Mouse (Mus musculus): ENCODE measurements at regions not wholly inside any gene's neighbourhood (a gene's known extent, or its start where the extent isn't known, plus 50 kb on each side); places are given as distances from the start of the nearest gene placed in this dataset.
A peak's percentile ranks its signal among the peaks of the same experiment; 100 is the strongest.

DNA sequence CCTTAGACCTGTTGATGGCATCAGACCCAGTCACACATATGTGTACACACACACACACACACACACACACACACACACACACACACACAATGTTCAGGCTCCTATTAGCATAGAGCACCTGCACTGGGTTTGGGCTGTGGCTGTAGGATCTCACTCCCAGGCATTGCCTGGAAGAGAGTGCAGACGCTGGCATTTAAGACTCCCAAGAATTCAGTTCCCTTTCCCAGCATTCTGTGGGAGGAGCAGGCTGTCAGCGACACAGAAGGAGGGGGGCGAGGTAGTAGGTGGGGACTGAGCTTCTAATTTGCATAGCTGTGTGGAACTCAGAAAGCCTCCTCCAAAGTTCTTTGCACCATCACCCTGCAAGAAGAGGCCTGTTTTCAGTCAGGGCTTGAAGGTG is 374.2 kb upstream of the Fam49b start:
- no peak for DNase-seq (ENCODE audit: low spot score)

DNA sequence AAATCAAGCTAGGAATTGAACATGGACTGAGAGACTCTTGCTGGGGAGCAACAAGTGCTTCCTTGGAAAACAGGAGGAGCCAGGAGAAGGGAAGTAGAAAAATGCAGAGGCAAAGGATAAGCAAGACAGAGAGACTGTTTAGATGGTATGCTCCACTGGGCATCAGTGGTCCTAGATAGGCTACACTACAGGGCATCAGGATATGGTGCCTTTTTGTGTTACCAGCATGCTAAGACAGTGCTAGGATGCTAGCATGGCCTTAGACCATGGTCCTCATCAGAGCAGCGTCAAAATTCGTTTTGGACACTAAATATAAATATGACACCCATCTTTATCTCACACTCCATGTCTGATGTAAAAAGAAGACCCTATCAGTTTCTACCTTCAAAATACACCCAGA is 374.6 kb upstream of the Fam49b start:
- no peak for DNase-seq (ENCODE audit: low spot score)

DNA sequence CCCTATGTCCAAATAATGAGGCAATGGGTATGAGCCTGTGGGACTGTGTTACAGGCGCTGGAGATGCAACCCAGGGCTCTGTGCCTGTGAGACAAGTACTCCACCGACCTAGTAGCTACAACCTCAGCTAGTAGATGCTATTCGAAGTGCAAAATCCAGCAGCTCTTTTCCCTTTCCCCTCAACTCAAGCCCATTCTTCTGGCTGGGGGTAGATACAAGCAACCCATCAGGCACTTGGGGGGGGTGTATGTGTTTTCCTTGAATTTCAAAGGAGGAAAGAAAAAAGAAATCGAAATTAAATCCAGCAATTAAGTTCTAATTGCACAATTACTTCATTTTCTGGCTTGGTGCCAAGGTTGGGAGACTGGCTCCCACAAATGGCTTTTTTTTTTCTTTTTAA is 372.4 kb upstream of the Gm21798 start:
- no peak for DNase-seq (ENCODE audit: low spot score)

DNA sequence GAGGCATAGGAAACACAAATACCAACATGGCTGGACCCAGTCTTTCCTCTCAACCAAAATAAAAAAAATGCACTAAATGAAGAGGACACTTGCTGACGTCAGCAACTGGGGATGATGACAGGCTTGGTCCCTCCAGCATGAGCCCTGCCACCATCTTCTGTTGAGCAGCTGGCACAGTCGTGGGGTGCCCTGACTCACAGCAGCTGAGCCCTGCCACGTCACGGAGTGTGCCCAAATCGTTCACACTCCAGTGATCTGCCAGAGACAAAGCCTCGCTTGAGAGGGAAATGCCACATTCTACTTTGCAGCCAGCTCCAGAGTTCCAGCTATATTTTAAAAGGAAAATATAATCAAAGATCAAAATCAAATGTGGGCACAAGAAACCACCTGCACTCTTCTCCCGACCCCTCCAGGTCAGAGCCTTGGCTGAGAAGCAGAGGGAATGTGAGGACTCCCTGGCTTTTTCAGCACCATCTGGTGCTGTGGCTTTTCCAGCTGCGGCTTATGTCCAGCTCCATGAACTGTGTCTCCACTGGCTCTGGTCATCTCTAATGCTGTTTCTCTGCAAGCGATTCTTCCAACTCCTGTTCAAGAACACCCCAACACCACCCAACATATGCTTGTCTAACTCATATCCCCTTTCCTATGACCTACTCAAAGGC is 371.0 kb upstream of the Gm21798 start:
- no peak for DNase-seq (ENCODE audit: low spot score)

DNA sequence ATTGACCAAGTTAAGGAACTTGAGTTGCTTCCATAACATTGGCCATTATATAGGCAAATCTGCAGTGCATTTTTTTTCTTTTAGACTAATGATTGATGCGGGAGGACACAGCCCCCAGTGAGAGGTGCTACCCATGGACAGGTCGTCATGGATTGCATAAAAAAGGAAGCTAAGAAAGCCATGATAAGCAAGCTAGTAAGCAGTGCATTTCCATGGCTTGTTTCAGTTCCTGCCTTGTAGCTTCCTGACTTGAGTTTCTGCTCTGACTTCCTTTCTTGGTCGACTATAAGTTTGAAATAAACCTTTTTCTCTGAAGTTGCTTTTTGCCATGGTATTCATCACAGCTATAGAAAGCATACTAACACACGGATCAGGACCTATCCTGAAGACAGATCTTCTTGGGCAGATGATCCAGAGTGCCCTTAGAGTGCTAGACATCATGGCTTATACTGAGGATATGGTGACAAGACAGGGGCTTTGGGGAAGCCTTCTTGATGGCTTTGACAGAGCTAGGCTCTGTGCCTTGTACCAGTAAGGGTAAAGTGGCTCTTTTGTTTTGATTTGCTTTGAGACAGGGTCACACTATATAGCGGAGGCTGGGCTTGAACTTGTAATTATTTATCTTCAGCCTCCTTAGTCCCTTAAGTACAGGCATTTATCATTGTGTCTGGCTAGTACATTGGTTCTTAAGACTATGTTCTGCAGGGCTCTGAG is 370.1 kb upstream of the Gm21798 start:
- no peak for DNase-seq (ENCODE audit: low spot score)

DNA sequence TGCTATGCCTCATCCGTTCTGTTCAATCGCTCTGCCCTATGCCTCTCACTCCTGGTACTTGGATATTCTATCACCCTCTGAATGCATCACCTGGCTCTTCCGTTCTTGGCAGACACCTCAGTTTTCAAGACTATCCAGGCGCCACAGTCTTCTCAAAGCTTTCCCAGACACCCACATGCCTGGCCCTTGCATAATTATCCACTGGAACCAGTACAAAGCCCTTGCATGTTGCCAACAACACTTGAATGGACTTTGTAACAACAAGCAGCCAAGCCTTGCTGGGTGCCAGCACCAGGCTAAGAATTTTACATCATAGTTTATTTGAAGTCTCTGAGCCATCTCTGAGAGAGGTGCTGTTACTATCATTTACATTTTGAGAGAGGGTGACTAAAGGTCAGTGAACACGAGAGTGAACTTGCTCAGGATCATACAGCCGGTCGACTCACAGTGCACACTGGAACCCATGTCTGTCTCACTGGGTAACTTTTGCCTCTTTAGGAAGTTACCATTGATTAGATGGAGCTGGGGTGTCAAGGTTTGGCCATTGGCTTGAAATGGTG is 368.8 kb upstream of the Gm21798 start:
- DNase-seq (ENCODE audit: low spot score), result peak; percentile 7

DNA sequence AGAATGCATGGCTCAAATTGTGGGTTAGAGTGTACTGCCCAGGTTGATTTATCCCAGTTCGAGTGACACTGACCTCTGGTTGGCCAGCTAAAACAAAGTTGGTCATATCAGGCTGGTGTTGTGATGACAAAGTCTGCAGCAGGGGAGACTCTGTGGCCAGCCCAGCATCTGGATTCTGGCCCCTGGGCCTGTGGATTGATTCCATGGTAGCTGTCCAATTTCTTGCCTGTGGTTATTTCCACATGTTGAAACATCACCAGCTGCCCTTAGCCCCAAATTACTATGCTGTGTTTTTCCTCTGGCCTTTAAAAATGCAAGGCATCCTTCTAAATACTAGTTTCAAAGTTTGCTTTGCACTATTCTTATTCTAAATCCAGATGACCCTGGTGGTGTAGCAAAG is 346.8 kb upstream of the Gm21798 start:
- no peak for DNase-seq (ENCODE audit: low spot score)

DNA sequence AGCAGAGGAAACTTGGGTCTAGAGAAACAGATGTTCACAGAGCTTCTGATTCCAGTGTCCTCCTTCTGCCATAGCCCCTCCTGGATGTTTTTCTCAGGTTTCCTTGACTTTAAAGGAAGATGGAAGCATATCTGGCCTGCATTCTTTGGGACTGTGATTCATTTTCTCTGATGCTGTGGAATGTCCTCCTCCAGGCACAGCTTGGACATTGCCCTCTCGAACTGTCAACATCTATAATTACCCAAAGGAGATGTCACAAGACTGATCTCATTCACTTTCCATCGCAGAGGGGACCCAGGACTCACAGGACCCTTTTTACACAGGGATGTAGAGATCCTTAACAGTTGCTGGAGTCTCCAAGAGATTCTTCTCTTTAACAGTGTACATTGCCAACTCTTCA is 345.9 kb upstream of the Gm21798 start:
- DNase-seq (ENCODE audit: low spot score), result no peak

DNA sequence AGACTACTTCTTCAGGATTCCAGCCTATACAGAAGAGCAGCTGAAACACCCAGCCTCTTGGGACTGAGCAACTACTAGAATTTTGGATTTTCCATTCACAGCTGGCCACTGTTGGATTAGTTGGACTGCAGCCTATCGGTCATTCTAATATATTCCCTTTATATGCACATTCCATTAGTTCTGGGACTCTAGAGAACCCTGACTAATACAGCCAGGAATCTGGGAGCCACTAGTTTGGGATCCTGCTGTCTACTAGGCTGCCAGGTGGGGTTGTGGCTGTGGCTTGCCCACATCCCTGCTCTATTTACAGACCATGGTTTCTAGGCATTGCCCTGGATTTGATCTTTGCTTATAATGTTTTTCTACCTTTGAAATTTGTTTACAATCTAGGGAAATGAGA is 343.3 kb upstream of the Gm21798 start:
- DNase-seq (ENCODE audit: low spot score), result no peak

DNA sequence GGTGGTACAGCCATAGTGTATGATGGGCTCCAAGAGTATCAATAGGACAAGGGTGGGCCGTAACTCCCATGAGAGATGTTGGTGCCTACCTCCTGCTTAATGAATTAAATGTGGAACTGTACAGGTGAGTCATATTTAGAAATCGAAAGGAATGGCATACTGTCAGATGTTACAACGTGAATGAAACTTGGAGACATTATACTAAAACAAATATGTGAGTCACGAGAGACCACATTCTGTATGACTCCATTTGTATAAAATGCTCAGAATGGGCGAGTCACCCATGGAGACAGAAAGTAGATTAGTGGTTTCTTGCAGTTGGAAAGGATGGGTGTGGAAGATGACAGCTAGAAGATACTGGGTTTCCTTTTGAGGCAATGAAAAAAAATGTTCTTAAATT is 340.4 kb upstream of the Gm21798 start:
- DNase-seq (ENCODE audit: low spot score), result no peak

DNA sequence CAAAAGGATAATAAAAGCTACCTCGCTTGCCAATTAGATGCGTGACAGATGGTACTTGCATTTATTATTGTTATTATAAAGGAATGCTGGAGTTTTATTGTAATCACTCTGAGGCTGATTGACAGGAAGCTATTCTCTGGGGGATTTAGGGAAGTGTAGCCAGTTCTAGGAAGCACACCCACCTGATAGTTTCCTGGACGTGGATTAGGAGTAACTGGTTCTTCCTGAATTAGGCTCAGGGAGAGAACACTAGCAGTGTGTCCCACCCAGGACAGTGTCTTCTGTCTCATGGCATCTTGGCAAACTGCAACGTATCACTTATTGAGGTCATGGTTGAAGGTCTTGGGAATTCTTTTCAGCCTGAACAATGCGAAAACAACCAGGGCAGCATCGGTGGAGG is 336.9 kb upstream of the Gm21798 start:
- DNase-seq (ENCODE audit: low spot score), result no peak

DNA sequence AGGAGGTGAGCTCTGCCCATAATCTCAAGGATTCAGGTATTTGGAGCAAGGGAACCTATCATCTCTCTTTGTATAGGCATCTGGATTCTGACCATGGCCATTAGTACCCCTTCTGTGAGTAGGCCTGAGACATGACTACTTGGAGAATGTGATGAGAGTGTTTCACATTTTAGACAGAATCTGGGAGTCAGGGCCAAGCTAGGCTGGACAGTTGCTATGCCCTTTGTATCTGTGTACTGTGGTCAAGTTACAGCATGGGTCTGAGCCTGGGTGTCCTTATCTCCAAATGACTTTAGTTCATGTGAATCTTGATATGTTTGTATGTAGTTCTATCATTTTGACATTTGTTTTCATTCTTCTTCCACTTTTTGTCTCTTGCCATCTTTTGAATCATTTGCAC is 336.3 kb upstream of the Gm21798 start:
- DNase-seq (ENCODE audit: low spot score), result no peak

DNA sequence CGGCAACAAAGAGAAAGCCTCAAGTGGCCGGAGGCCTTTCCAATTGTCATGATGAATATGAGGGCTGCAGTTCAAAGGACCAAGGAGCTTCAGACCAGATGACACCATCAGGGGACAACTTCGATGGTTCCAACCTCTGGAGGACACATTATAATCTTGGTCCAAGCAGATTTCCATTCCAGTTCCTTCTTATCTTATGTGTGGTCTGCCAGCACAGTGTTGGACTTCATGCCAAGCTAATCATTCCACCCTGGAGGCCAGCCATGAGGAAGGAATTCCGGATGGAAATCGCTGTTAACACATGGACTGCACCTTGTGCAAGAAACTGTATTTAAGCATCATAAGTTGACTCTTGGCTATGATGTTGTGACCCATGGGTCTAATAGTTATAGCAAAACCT is 334.5 kb upstream of the Gm21798 start:
- DNase-seq (ENCODE audit: low spot score), result no peak

DNA sequence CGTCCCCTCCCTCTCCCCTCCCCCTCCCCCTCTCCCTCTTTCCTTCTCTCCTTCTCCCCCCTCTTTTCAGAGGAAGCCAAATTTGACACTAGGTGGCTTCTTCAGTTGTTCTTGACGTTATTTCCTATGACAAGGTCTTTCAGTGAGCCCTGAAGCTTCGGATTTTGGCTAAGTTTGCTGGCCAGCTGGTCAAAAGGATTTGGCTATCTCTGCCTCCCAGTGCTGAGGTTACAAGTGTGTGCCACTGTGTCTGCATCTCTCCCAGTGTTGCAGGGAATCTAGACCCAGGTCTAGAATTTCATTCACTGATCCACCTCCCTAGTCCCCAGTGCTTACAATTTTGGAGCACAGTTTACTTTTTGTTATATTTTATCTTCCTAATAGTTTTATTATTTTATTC is 329.7 kb upstream of the Gm21798 start:
- DNase-seq (ENCODE audit: low spot score), result no peak

DNA sequence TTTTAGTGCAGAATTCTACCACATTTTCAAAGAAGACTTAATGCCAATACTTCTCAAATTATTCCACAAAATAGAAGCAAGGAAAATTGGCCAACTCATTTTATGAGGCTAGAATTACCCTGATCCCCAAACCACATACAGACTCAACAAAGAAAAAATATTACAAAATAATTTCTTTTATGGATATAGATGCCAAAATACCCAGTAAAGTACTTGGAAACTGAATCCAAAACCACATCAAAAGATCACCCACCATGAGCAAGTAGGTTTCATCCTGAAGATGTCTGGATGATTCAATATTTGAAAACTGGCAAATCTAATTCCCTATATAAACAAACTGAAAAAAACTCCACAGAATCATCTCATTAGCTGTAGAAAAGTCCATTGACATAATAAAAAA is 316.7 kb upstream of the Gm21798 start:
- no peak for DNase-seq (ENCODE audit: low spot score)

DNA sequence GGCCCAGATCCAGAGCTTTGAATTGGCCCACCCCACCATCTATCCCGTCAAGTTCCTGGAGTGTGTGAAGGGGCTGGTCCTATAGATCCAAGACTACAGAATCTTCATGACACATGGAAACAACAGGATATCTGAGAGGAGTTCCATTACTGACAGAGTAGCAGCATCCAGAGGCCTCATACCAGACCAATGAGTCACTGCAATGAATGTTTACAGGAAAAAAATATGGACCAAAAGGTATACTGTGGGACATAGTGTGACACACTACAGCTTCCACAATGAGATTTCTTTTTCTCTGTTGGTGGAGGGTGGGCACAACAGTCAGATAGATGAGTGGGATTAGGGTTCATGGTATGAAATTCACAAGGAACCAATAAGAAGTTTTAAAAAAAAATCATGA is 316.0 kb upstream of the Gm21798 start:
- DNase-seq (ENCODE audit: low spot score), result no peak

DNA sequence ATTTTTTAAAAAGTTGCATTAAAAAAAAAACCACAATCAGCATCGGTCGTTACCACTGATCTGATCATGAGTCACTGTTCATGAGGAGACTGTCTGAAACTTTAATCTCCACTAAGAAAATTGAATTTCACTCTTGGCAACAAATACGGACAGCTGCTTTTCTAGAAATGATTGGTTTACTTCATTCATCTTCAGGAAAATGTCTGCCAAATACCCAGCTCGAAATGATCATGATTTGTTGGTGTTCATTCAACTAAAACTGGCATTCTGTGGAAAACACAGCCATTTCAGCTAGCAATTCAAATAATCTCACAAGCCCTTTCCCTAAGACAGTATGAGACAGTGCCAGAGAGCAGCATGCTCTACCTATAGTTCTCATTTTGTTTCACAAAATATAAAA is 312.7 kb upstream of the Gm21798 start:
- no peak for DNase-seq (ENCODE audit: low spot score)

DNA sequence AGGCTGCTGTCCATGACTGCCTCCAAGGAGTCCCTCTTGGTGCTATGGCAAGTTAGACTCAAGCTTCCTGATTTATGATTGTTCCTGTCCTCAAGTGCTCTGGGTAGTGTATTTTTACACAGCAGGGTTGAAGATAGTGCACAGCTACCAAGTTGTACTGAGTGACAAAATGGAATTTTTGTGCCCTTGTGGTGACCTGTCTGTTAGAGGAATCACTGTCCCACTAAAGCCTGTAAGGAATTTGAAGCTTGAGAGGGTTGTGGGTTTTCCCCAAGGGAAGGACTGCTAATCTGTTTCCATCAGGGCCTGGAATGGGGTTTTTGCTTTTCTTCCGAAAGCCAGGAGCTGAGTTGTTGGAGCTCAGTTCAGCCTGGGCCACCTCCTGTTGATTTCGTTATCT is 306.8 kb upstream of the Gm21798 start:
- no peak for DNase-seq (ENCODE audit: low spot score)

DNA sequence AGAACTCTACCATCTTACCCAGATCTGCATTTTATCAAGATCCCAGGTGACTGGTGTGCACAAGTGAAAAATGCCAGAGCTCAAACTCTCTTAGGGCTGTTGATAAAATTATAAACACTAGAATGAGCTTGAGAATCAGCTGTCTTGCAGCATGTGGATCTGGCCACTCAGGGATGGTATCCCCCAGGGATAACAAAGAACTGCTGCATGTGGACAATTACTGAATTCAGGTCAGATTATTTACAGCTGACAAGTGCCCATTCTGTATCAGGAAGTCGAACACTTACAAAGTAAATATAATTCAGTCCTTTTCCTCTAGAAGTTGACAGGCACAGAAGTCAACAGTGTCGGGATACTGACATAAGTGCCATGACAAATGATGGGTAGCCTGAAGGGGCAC is 306.3 kb upstream of the Gm21798 start:
- DNase-seq (ENCODE audit: low spot score), result no peak

DNA sequence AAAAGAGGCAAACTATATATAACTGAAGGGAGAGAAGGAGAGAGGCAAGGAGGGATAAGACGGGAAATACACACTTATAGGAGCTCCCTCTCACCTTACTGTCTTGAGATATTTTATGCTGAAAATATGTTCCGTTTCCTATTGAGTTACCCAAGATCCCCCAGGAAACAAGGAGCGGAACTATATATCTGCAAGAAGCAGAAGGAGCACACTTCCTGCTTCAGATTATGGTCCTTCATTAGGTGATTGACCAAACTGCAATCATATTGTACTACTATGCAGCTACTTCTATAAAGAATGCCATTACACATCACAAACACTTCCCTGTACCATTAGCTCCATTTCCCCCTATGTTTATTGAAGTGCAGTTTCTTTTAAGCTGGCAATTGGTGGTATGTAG is 304.9 kb upstream of the Gm21798 start:
- DNase-seq (ENCODE audit: low spot score), result no peak

DNA sequence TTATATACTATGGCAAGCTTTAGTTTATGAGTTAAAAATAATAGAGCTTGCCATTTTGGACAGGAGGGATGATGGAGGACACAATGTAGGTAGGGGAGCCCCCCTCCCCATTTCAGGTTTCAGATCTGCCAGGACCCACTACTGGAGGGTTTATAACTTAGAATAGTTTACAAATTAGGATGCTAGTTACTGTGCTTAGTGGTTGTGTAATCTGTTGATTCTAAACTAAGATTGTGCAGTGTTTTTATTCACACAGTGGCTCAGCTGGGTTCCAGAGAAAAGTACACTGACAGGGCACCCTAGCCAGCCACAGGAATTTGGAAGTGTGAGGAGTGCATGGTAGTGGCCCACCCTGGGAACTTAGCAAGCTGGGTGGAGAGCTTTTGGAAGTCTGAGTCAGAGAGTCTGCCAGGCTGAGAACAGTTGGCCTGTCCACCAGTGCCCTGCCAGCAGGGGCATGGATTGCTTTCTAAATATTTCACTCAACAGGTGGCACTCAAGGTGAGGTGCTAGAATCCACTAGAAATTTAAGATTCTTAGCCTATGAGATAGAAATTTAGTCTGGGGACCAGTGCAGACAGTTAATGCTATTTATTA is 303.9 kb upstream of the Gm21798 start:
- DNase-seq (ENCODE audit: low spot score), result no peak

DNA sequence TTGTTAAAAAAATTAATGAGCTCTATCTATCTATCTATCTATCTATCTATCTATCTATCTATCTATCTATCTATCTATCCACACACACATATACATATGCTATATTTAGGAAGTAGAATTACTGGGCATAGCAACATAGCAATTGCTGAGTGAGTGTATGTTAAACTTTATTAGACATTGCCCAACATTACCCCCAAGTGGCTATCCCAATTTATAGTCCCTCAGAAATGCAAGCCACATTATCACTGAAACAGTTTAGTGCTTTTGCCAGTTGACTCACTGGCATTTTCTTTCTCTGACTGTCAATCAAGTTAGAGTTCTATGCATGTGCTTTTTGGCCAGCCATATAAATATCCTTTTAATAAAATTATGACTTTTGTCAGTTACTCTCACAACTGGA is 302.3 kb upstream of the Gm21798 start:
- no peak for DNase-seq (ENCODE audit: low spot score)

DNA sequence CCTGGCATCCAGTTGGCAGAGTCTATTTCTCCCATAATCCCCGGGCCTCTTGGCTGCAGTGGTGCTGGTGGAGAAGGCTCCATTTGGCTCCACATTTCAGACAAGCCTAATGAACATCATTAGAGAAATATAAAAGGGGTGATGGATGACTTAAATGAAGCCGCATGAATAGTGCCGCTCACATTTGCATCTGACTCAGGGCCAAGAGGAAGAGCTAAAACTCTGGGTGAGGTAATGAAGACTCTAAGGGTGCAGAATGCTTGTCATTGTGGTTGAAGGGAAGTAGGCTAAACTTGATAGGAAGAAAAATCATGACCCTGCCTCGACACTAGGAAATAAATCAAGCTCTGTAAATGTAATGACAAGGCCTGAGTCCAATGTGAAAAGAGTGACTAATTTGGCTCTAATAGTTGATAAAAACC is 298.3 kb upstream of the Gm21798 start:
- no peak for DNase-seq (ENCODE audit: low spot score)
